Mouse (Mus musculus) frontal cortex, postnatal 36 days (tissue): ENCODE results near the gene Chtop.
A peak's percentile ranks its signal among the peaks of the same experiment; 100 is the strongest.

ENCODE experiments used
- DNase-seq, 2 experiments: peaks; one replicate each; pipeline ENCODE4 v3.0.0; 2022; ENCODE audit warnings: low spot score in 2 of 2

Gene Chtop

DNA sequence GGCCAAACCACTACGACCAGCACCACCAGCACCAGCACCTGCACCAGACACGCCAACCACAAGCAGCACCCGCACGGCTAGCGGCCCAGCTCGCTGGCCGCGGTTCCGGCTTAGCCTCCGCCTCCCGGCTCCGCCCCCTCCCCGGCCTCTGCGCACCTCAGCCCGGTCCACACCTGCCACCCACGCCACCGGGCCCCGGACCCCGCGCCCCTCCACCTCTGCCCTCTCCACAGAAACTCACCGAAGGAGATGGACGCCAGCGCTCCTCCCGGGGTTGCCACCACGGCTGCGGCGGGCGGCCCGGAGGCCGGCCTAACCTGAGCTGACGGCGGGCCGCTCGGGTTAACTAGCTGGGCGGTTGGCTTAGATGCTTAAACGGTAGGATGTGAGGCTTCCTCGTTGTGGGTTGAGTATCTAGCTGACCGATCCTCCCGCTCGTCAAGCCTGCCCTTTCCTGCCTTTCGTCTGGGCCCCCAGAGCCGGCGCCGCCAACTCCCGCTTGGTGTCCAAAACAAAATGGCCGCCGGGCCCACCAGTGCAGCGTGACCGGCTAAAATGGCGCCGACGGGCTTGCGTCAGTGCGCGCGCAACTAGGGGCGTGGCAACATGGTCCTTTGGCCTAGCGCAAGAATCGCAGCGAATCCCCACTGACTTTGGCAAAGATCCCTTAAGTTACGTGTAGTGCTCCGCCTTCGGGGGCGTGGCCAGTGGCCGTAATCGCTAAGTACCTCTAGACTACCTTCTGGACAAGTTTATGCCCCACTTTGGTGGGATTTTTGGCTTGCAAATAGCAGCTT, at the start of gene Chtop:
Gene Chtop, minus strand, starts transcription at position 549 of the 797 bp plus-strand sequence.
- DNase-seq: peak; percentile 99 to 100

DNA sequence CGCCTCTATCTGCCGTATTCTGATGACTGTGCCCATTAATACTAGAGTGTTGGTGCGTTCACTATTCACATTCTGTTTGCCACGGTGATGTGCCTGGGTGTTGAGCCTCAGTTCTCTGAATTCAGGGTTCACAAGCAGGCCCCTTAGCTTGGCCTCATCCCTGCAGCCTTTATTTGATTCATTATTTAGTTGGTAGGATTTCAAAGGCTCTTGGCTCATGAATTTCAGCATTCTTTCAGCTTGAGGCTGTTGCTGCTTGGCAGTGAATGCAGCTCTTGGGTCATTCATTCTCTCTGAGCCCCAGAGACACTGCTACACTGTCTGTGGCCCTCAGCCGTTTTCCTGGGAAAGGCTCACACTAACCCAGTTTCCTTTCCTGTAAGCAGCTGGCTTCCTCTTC, 46.7 kb upstream of the Chtop start:
- DNase-seq: peak in 1 of 2 experiments; percentile 65

DNA sequence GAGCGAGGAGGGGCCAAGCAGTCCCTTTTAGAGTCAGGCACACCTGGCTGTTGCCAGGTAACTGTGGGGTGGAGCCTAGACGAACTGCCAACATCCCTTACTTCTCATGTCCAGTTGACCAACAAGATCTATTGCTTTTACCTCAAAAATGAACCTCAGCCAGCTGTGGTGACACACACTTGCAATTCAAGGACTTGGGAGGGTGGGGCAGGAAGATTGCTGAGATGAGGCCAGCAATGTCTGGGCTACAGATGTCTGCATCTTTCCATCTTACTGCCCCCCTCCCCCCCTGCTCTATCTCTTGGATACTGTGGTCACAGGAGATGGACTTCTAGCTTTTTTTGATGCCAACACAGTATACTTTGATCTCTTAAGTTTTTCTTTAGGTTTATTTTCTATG, 42.9 kb upstream of the Chtop start:
- no peak for DNase-seq

DNA sequence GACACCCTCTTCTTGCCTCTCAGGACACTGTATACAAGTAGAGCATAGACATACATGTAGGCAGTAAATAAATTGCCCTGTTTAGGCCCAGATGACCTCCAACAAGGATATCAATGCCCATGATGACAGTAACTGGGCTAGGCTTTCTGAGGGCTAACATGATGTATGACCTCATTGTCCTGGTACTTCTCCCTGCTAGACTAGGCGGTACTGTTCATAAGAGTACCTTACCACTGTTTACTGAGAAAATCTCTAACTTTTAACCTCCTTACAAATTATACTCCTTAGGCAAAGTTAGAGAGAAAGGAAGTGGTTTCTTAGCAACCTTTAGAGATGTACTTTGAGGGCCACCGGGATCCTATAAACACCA, 41.1 kb upstream of the Chtop start:
- no peak for DNase-seq

DNA sequence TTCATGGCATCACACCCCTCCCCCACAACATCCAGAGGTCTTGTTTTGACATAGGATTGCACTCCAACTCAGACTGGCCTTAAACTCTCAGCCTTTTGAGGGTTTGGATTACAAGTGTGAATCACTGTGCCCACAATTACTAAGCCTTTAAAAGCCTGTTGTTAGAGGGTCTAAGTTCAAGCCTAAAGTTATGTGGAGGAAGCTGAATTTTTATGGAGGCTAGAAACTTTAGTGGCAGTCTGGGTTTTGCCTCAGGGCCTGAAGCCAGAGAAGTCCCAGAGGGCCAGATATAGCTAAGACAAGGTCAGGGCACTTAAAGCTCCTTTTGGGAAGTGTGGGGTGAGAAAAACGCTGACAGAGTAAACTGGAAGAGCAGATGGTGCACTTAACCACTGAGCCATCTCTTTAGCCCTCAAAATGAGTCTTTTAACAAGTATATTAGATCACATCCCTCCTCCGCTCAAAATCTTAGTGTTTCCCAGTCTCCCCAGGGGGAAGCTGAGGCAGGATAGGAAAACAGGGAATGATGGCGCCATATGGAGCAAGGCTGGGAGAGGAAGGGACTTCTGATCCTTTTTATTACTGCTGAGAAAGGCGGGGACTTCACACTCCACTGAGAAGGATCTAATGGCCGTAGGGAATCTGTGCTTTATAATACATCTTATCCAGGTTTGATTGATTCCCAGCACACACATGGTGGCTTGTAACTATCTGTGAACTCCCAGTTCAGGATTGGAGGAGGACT, 40.5 kb upstream of the Chtop start:
- DNase-seq: no peak

DNA sequence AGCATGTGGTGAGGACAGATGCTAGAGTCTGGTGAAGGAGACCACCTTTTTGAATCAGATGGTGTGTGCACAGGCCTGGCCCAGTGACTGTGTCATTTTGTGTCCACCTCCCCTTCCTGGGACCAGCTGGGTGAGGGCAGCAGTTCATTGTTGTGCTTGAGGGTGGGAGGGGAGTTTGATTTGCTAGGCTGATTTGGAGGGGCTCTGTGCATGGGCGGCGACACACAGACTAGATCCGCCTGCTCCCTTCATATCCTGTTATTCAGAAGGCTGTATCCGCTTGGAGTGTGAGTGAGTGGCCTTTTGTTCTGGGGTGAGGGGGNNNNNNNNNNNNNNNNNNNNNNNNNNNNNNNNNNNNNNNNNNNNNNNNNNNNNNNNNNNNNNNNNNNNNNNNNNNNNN, 31.6 kb upstream of the Chtop start:
- DNase-seq: peak in 1 of 2 experiments; percentile 28

DNA sequence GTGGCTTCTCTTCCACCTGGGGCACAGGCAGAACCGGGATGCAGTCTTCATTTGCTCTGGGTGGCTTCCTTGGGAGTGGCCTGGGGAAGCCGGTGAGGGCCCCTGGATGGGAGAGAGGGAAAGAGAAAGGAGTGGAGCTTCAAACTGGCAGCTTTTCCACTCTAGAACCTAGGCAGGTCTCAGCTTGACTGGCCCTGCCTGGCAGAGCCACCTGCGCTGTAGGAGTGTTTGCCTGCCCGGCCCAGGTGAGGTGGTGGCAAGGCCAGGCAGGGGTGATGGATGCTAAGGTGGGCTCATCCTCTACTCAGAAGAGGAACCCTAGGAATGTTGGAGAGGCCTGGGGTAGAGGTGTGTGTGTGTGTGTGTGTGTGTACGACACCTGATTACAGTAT, 28.6 kb upstream of the Chtop start:
- no peak for DNase-seq

DNA sequence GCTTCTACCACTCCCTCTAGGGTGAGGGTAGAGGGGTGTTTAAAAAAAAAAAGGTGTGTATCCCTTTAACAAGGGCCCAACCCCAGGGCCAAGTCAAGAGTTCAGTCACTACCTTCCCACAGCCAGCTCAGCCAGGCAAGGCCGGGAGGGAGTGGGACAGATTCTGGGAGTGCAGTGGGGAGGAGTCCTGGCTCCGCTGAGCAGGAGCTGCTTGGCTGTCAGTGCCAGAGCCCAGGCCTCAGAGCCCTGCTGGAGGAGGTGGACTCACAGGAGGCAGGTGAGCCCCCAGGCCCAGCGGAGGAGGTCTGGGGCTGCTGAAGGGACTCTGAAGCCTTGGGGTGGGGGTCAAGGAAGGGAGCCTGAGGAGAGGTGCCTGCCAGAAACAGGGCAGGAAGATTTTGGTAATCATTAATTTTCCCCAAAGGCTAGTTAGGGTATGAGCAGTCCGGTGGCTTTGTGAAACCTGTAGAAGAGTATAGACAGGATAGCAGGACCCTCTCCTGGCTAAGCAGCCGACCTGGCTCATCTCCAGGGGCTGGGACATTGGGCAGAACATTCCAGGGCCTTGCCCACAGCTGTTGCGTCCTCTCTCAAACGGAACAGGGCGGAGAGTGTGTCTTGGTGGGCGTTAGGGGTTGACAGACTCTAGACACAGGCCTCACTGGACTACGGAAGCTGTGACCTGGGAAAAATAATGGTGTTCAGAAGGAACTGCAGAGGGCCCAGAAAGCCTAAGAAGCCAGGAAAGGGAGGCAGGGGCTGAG, 28.0 kb upstream of the Chtop start, which contains the start of gene S100a16:
Gene S100a16, plus strand, starts transcription at position 114 of the 764 bp plus-strand sequence.
- no peak for DNase-seq

DNA sequence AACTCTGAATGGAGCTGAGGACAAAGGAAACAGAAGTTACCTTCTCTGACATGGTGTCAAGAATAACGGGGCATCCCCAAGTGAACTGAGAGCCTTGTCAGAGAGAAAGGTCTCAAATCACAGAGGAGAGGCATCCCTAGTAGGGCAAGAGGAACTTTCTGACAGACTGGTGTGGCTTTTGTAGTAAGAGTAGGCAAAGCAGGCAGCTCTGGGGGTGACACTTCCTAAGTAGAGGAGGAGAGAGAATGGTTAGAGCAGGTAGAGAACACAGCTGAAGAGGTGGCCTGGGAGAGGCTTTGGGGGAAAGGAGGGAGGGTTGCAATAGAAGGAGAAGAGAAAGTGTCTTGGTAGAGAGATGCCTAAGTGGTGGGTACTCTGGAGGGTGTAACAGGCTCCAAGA, 26.1 kb upstream of the Chtop start:
- DNase-seq: no peak

DNA sequence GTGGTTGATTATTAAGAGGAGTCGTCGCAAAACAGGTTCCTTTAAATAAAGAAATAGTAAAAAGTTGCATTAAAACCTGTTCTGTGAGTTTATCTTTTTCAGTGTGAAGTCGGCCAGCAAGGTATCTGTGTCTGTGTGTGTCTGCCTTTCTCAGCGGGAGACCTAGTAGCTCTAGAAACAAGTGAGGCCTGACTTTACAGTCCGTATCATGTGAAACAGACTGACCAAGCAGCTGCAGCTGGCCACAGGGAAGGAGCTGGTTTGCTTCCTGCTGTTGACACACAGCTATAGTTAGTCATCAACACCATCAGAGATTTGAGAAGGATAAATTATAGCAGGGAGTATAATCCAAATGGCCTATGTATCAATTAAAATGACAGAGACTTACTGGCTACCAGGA, 22.4 kb upstream of the Chtop start:
- DNase-seq: no peak

DNA sequence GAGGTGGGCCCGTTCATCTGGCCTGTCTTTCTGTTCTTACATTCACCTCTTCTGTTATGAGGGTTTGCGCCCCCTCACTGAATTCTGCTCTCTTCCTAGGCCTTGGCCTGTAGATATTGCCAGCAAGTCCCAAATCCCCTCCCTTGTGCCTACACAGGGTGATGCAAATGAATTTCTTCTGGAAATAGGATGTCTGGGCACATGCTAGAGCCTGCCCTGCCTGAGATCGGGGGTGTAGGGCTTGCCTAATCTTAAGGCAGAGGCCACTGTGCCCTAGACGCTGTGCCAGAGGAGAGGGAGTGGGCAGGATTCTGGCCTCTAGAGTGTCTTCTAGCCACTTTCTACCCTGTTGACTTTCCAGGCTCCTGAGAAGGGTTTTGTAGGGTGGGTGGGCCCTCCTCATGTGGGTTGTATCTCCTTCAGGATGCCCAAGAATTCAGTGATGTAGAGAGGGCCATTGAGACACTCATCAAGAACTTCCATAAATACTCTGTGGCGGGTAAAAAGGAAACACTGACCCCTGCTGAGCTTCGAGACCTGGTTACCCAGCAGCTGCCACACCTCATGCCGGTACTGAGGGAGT, 18.1 kb upstream of the Chtop start:
- DNase-seq: no peak

DNA sequence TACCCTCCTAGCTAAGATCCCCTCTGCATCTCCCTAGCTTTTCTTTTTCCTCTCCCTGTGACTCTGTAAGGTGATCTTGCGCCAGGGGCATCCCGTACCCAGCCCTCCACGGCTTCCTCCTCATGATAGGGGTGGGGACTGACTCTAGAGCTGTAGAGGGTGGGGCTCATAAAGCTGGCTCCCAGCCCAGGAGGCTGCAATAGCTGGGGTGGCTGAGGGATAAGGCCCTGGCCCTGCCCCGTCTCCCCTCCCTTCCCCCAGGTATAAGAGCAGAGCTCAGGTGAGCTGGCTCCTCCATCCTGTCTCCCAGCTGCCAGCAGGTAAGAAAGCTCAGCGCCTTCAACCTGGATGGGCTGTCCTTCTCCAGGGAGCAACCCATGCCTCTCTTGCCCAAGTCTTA, 17.3 kb upstream of the Chtop start, which contains the start of gene S100a14:
Gene S100a14, plus strand, starts transcription at position 277 of the 400 bp plus-strand sequence.
- no peak for DNase-seq

DNA sequence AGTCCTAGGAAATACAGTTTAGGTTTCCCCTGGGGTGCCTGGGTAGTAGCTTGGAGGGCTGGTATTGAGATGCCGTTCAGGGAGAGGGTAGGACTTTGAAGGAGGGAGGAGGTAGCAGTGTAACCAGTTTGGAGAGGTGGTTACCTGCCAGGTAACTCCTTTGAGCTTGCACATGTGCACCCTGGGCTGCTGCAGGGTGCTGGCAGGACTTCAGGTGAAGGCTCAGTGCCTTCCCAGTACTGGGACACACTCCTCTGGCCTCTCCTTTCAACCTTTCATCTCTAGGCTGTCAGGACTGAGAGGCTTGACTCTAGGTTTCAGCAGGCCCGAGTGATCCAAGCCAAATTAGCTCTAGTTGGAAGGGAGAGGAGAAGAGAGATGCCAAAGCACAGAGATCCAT, 16.8 kb upstream of the Chtop start:
- no peak for DNase-seq

DNA sequence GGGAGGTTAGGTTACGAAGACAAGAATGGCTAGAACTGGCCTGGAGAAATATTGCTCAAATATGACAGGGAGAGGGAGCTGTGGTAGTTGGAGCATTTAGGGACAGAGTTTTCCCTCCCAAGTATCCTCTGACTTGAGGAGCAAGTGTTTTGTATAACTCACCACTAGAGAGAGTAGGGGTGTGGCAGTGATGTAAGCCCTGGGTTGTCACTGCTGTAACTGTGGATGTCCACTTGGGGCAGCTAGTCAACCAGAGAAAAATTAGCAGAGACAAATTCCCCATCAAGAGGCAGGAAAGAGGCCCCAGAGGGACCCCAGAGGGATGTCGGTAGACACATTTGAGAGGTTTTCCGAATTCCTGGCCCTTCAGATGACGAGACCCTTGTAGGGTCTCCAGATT, 16.1 kb upstream of the Chtop start:
- DNase-seq: peak in 1 of 2 experiments; percentile 69

DNA sequence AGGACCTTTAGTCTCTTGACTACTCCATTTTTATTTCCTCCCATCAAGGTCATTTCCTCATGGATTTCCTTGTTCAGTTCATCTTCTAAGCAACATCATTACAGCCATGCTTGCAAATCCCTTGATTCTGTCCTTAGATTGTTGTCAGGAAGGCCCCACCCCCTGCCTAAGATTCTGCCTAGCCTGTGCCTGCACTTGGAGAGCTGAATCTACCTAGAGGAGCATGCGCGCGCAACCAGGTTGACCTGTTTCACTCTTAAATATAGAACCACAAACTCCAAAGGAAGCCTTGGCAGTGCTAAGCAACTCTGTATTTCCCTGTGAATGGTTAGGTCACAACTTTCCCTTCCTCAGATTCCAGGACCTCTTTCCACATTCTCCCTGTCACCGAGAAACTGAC, 8.4 kb upstream of the Chtop start:
- DNase-seq: no peak

DNA sequence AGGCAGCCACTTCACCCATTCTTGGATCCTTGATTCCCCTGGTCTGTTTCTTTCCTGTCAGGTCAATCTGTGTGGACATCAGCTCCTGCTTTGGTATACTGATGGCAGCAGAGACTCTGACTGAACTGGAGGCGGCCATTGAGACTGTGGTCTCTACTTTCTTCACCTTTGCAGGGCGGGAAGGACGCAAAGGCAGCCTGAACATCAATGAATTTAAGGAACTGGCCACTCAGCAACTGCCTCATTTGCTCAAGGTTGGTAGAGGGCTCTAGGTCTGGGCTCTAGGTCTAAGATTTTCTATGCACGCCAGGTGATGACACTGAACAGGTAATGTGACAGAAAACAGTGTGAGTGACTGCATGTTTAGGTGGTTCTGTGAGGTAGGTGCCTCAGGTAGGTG, 6.5 kb upstream of the Chtop start:
- no peak for DNase-seq

DNA sequence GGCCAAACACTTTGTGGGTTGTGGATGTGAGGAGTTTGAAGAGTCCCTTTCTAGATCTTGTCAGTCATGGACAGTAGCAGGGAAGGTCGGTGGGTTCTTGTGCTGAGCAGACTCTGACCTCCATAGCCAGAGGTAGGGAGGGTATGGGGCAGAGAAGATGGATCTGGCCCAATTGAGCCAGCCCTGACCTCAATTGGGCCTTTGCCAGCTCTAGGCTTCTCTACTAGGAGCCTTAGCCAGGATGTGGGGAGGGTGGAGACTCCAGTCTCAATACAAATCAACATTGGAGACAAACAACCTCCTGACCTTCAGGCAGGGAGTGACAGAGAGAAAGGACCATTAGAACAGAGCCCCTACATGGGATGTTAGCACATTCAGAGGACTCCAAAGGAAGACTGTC, 5.9 kb upstream of the Chtop start:
- DNase-seq: no peak

DNA sequence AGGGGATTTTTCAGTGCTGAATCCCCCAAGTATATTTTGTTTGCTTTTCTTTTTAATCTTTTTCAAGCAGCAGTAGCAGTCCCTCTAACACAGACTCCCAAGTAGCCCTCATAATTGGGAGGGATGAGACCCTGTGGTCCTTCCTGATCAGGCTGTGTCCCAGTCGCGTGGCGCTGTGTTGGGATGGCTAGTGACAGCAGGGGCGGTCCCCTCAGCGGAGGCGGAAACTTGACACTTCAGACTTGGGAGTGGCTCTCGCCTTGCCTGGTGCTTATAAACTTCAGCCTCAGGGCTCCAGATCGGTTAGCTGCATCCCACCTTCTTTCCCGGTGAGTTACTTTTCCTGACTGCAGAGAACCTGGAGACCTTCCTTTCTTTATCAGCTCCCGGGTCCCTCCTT, 5.4 kb upstream of the Chtop start:
- peak in 1 of 2 experiments; percentile 33 for DNase-seq

DNA sequence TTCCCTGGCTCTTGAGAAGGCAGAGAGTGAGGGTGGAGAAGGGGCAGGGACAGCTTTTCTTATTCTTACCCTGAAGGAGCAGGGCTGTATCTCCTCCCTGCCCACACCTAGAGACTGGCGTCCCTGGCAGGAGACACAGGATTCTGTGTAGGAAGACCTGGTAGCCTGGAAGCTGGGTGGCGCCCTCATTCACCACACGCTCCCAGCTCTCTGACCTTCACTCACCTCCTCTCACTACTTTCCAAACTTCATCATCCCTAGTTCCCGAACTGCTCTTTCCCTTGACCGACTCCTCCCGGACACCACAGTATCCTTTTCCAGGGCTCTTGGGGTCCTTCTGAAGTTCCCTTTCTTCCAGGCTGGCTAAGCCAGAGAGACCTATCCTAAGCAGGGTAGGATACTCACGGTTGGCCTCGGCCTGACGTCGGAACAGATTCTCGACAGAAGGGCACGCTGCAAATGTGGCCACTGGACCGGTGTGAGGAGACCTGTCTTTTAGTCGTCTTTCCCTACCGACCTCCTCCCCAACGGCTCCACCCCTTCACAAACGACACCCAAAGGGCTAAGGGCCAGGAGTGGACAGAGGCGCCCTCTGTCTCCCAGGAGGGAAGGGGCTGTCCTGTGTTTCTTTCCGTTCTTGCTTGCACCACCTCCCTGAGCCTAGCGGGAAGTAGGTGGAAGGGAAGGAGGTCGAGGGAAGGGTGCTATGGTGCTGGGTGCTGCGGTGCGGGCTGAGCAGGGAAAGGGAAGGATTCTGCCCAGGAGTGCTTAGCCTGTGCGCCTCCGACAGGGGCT, 4.7 kb upstream of the Chtop start, which contains the start of the genes S100a1 and S100a13:
Gene S100a1, minus strand, starts transcription at position 597 of the 795 bp plus-strand sequence.
Gene S100a13, plus strand, starts transcription at position 640 of the 795 bp plus-strand sequence.
- peak; percentile 38 to 48 for DNase-seq

DNA sequence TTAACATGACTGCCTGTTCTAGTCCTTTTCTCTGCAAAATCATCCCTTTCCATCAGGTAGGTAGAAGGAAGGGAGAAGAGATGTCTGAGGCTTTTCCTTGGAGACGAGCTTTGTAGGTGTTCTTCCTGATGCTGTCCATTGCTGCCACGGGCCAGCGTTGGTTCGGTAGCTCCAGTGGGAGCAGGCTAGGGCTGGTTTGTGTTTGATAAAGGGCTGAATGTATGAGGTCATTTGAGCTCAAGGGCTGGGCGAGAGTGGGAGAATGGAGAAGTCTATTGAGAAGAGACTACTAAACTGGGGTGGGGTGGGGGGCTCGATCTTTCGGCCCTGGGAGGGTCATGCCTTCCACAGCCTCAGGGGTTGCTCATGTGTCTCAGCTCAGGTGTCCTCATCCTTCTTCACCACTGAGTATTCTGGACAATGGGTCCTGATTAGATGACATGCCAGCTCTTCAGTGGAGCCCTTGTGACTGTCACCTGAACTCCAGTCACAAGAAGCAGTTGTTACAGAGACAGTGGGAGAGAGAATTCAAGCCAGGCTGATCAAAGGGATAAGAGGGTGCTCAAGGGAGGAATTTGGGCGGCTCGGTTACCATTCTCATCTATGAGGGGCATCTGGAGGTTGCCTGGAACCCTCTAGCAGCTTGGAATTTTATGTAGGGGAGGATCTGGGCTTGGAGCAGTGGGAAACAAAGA, 3.8 kb upstream of the Chtop start:
- DNase-seq: no peak
